Mouse (Mus musculus) regulatory T cell (primary cell): ENCODE measurements around the gene Foxk1.

Source experiments
- in situ Hi-C: fragments of 300-600 bp; cut with MboI, MseI; formaldehyde crosslinking; loops from one replicate; pipeline ENCODE4 v1.15.1; 2025; ENCODE audit warnings: high pct_unique_total_duplicates

Foxk1 gene

DNA sequence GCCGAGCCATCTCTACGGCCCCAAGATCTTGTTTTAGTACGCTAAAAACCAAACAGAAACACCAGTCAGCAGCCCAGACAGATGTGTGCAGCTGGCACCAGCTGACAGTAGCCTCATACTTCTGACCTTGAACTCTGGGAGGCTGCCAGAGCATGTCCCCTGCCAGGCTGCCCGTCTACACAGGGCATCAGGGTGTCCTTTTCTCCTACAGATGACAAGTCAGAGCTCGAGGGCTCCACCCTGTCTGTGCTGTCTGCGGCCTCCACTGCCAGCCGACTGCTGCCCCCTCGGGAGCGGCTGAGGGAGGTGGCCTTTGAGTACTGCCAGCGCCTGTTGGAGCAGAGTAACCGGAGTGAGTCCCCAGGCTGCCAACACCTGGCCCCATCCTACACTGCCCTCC is 68.5 kb downstream of the Foxk1 start:
- in situ Hi-C loops: no loop called here

DNA sequence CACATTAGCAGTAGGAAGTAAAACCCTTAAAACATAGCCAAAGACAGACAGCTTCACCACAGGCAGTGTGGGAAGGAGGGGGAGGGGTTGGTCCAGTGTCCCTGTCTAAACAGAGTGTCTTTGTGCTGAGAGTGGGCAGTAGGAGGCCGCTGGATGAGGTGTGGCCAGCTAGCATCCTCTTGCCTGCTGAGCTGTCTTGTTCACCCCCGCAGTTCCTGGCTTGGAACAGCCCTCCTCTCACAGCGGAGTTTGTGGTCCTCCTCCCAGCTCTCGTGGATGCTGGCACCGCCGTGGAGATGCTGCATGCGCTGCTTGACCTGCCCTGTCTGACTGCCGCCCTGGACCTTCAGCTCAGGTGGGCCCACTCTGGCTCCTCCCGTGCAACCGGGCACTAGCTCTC is 72.4 kb downstream of the Foxk1 start:
- in situ Hi-C loops: no loop called here

DNA sequence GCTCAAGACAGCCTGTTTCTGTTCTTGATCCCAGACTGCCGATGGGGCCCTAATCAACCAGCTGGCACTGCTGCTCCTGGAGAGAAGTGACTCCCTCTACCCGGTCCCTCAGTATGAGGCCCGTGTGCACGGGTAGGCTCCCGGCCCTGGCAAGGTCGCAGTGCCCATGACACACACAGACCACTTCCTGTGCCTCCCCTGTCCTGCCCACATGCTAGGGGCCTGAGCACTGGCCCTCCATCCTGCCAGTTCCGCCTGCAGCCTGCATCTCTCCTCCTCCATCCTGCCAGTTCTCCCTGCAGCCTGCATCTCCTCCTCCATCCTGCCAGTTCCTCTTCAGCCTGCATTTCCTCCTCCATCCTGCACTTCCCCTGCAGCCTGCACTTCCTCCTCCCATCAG is 74.4 kb downstream of the Foxk1 start:
- in situ Hi-C loops: no loop called here

GRCm38 (mm10) chr5:142477346-142477745 is 76.0 kb downstream of the Foxk1 start:
- in situ Hi-C loops: no loop called here

DNA sequence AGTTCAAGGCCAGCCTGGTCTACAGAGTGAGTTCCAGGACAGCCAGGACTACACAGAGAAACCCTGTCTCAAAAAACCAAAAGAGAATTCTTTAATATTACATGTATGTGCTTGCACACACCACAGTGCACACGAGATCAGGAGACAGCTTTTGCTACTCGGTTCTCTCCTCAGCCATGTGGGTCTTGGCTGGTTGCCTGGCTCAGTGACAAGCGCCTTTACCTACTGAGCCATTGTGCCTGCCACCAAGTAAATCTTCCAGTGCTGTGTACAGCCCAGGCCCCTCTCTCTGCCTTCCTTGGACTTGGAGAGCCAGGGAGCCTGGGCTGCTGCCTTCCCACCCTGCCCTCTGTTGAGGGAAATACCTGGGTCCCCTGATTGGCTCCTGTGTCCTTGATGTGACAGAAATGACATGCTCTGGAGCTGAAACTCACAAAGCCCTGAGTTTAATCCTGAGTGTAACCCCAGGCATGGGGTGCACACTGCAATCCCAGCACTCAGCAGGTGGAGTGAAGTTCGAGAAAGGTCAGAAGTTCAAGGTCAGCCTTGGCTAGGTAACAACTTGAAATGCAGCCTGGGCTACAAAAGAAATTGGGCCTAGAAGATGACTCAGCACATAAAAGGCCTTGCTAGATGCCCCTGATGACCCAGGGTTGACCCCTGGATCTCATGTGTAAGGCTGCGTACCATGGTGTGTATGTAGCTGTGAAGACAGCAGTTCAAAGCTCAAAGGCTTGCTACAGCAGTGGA is 76.7 kb downstream of the Foxk1 start:
- in situ Hi-C loops: no loop called here

DNA sequence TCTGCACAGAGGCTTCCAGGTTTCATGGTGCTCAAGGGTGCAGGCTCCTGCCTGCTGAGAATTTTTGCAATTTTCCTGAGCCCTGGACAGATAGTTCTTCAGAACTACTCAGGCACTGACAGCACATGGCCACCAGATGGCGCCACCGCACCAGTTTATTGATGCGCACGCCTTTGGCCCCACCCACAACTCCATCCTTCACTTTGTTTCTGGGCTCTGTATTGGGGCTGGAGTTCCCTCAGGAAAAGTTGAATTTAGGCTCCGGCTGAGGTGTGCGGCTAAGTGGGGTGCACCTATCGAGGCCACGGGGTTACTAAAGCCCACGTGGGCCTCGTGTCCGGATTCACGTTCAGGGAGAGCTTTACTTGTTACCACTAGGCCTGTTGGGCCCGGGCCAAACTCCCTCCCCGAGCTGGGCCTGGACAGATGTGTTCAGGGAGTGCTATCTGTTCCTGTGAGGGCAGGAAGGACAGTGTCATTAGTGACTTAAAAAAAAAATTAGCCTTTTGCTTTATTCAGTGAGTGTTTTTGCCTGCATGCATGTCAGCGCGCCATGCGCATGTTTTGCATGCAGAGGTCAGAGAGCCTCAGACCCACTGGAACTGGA is 77.6 kb downstream of the Foxk1 start:
- in situ Hi-C loops: no loop called here

- in situ Hi-C loops: loop anchor here (5.0 kb wide), 1 partner anchor 65 kb away; no protein-coding TSS in a partner anchor
Observed at GRCm38 (mm10) chr5:142482512-142482911, 81.2 kb downstream of the Foxk1 start.

DNA sequence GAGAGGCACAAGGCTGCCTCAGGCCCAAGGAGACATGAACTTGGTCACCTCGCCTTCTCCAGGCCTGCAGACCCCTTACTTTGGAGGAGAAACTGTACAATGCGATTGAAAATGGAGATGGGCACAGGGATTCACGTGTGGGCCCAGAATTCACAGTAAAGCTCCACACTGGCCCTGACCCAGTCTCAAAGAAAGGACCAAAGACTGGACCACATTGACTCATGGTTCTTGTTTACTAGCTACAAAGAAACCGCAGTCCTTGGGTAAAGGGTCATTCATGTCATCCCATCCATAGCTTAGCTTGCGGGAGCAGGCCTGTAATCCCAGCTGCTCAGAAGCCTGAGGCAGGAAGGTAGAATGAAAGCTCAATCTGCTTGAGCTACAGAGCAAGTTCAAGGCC is 82.3 kb downstream of the Foxk1 start:
- in situ Hi-C loops: loop anchor here (5.0 kb wide), 1 partner anchor 64 kb away; no protein-coding TSS in a partner anchor

DNA sequence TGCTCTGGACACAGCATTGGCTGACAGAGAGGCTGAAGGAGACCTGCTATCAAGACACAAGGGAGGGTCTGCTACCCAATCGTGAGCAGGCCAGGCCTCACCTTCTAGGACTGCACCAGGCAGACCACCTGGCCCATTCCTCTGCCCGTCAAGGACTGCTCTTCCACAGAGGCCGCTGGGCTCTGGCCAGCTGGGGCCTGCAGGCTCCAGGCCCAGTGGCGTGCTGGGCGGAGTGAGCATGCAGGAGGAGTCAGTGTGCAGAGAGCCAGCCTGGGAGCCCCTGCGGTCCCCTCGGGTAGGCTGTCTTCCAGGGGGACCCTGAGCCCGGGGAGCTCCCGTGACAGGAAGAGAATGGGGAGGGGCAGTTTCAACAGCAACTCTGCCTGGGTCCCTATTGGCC is 85.4 kb downstream of the Foxk1 start:
- in situ Hi-C loops: no loop called here

- in situ Hi-C loops: no loop called here
Observed at GRCm38 (mm10) chr5:142489955-142490707, 88.8 kb downstream of the Foxk1 start.

GRCm38 (mm10) chr5:142493307-142493706 is 92.0 kb downstream of the Foxk1 start:
- in situ Hi-C loops: no loop called here

- in situ Hi-C loops: no loop called here
Observed at GRCm38 (mm10) chr5:142495321-142496096, 94.2 kb downstream of the Foxk1 start.

GRCm38 (mm10) chr5:142498964-142499363 is 97.7 kb downstream of the Foxk1 start:
- in situ Hi-C loops: no loop called here

DNA sequence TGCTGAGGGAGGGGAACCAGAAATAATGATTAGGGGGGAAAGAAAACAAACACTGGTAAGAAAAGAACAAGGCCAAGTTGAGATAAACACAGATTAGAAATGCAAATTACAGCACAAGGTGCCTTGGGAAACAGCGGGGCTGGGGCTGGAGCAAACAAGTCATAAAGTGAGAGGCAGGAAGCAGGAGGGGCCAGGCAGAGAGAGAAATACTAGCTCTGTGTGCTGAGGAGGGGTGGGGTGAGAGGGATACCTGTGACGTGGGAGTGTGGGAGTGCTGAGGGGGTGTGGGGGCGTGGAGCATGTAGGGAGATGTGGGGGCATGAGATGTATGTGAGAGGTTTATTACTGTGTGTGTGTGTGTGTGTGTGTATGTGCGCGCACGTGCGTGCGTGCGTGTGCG is 99.6 kb downstream of the Foxk1 start:
- in situ Hi-C loops: no loop called here

GRCm38 (mm10) chr5:142502414-142502813 is 101.1 kb downstream of the Foxk1 start:
- in situ Hi-C loops: no loop called here

DNA sequence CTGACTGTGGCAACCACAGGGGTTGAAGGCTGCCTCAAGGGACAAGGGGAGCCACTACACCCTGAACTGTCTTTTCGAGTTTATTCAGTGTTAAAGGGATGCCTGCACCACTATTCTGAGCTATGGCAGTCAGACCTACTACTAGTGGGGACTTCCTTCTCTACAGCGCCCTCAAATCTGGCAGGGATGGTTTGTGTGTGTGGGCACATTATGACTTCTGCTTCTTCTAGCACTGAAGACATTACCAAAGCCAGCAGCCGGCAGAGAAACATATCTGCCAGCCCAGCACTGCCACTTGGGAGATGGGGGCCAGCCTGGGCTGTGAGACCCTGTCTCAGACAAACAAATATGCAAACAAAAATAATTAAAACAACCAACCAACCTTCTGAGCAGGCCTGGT is 102.9 kb downstream of the Foxk1 start:
- in situ Hi-C loops: no loop called here

- in situ Hi-C loops: no loop called here
Observed at GRCm38 (mm10) chr5:142505695-142506423, 104.6 kb downstream of the Foxk1 start.

DNA sequence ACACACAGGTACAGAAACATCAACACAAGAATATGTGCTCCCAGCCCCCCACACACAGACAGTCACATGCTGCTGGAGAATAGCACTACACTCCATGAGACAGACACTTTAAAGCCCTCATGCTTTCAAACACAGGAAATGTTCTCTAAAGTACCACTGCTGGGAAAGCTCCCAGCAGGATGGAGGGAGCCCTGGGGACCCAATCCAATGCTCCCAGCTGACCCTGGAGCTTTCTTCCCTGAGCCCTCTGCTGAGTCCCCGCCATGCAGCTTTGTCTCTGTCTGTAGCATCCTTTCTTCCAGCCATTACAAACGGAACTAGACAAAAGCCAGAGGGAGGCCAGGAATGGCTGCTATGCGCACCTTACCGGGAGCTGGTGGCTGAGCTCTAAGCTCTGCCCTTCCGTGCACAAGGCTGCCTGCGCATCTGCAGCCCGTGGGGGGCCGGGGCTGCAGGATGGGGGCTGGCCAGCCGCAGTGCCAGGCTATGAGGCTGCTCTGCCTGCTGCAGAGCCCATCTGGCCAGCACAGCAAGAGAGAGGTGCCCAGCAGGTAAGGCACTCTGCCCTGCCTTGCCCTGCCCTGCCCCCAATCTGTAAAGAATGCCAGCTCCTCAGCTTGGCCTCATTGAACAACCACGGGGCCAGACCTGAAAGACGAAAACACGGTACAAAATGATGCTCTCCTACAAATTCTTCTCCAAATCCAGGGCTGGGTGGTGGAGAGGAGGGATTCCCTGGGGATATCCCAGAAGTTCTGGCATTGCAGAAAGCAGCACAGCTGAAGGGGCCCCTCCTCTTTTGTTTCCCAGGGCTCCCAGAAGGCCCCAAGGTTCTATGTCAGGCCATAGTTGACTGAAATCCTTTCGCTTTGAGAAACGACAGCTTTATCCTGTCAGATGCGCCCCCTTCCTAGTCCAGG is 108.1 kb downstream of the Foxk1 start:
- in situ Hi-C loops: no loop called here

DNA sequence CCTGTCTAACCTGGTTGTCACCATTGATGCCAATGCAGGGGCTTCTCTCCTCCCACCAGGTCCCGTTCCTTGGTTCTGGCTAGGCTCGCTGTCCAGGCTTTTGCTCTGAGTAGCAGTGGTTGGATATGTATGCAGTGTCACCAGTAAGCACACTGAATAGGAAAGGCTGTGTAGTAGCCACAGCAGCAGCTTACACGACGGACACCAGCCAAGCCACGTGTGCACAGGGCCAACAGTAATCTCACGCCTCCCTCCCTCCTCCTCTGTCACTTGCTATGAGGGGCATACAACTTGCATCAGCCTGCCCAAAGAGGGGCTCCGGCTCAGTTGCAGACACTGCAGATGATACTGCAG is 108.7 kb downstream of the Foxk1 start:
- in situ Hi-C loops: no loop called here
